Mouse (Mus musculus) neutrophil, adult 83 days (primary cell): ENCODE data around the gene Lhpp. TPM values are rescaled to one million over a fixed set of nuclear protein-coding genes. Genes with fewer than 3 reads are reported as not detected.

Experiments
- total RNA-seq, 2 experiments: library from RNA; stranded (reverse); gene quantifications; one replicate each; pipeline ENCODE4 v1.2.4; 2023

Lhpp gene
- 1 to 10 TPM; 2.0 to 3.3 TPM for total RNA-seq

GRCm38 (mm10) chr7:132610468-132611318 lies at the start of gene Lhpp:
Lhpp (plus strand) TSS chr7:132610638.

DNA sequence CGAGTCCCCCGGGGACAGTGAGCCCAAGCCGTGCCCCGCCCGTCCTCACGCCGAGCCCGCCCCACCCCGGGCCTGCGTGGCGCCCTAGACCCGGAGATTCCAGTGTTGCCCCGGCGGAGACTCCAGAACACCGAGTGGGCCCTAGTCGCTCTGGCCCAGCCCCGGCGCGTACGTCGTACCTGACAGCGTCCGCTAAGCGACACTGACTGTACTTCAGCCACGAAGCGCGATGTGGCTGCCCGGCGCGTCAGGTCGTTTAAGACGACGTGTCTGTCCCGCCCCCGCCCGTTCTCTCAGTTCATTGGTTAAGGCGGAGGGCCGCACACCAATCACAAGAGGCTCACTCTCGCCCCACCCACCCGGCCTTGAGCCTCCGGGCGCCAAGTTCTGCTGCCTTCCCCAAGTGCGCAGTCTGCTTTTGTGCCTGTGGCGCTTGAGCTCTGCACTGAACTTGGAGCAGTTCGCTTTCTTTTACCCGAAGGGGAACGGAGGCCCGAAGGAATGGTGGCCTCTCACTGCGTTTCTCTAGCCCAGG lies 34.3 kb upstream of the Lhpp start, which contains the start of gene Oat:
Oat (minus strand) TSS at position 283 of the 535 bp plus-strand sequence.

DNA sequence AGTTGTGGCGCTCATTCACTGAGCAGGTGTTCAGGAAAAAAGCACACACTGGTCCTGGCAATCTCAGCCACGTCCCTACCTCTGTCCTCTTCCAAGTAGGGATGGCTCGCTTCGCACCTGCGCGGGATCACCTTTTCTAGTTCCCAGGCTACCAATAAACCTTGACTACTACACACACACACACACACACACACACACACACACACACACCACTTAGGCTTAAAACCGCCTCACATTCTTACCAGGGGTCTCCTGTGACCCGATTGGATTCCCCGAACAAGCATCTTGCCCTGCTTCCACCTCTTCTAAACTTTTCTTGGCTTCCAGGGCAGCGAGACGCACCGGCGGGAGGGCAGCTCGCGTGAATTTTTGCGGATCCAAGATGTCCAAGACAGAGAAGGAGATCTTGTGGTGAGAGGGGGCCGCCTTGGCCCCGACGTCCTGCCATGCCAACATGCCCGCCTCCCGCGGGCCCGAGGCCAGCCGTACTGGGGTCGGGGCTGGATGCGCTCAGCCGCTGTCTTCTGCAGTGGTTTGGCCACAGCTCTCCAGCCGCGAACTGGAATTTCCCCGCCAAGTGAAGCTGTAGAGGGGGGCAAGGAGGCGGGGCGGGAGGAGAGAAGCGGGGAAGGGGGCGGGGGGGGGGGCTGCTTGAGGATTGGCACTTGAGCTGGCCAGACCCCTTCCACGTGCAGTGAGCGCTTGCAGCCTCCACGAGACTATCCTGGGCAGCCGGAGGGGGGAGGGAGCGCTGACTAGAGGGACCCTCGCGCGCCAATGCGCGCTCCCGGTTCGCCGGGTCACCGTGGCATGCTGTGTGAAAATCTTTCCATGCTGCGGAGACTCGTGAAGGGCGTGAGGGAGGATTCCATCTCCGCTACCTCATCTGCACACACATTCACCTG lies 11.1 kb upstream of the Lhpp start, which contains the start of gene Nkx1-2:
Nkx1-2 (minus strand) TSS at position 567 of the 905 bp plus-strand sequence.

Other genes with a start within 250 kb of the Lhpp start
- 10 to 100 TPM; 36.3 to 37.0 TPM for gene Oat, start 34.2 kb upstream of the Lhpp start, total RNA-seq
- gene Nkx1-2, start 11.0 kb upstream of the Lhpp start, total RNA-seq: not detected
- 10 to 100 TPM; 62.6 to 64.3 TPM for gene Fam53b, start 203.2 kb downstream of the Lhpp start, total RNA-seq
- gene Eef1akmt2, start 242.0 kb downstream of the Lhpp start, total RNA-seq: 10 to 100 TPM in 1 of 2 experiments, 1 to 10 TPM in 1; 10.0 to 11.8 TPM
- 10 to 100 TPM; 33.9 to 40.2 TPM for gene Abraxas2, start 248.6 kb downstream of the Lhpp start, total RNA-seq